Mouse (Mus musculus): ENCODE data around the gene Gpkow. TPM values are rescaled to one million over a fixed set of nuclear protein-coding genes. Genes with fewer than 3 reads are reported as not detected.

Gene Gpkow
- total and polyA plus RNA-seq, 2 experiments from 2014 or later, result 12.0 to 38.8 TPM

DNA sequence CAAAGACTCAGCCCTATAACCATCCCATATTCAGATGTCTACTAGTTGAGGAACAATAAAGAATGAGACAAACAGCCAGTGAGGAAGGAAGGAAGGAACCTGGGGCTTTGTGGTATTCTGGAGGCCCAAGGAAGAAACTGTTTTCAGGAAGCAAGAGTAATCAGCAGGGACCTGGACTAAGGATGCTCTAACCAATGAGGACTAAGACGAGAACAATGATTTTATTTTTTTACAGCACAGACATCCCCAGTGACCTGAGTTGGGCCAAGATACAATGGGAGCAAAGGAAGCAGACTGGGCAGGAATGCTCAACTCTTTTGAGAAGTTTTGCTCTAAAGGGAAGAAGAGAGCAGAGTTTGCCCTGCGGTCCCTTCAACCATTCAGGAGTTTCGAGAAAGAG lies 34.0 kb upstream of the Gpkow start:
- Histone ChIP-seq H3K36me3 (ENCODE audit: insufficient read depth, low read length) (no peaks in the 10 kb centered on the region), H3K27me3 (ENCODE audit: insufficient read depth, low read length) (no peaks in the 10 kb centered on the region), H3K27ac (no peak overlapping the region), H3K4me1 (ENCODE audit: insufficient read depth, low read length) (no peaks in the 10 kb centered on the region), H3K9ac (replicated peaks; ENCODE audit: low read length) (no peak overlapping the region), H3K4me3 (ENCODE audit: low read length) (no peak overlapping the region), H3K9me3 (ENCODE audit: low read length) (no peaks in the 10 kb centered on the region), H3K4me2 (ENCODE audit: low read depth, low read length) (no peak overlapping the region)
- 75% methylated on average over 3 of the region's 3 CpGs for WGBS
- no peak for TF ChIP-seq CTCF (IDR thresholded peaks at IDR 0.05; ENCODE audit: low read depth)
- ATAC-seq (no peak), DNase-seq (ENCODE audit: low spot score) (no peak)

DNA sequence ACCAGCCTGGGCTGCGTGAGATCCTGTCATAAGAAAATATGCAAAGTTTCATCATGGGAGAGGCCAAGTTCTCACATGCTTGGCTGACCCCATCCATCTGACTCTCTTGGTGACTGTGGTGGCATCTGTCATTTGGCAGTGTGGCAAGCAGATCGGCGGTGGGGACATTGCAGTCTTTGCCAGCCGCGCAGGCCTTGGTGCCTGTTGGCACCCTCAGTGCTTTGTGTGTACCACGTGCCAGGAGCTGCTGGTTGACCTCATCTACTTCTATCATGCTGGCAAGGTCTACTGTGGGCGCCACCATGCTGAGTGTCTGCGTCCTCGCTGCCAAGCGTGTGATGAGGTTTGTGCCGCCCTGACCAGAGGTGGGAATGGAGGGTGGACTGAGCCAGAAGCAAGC lies 32.1 kb upstream of the Gpkow start:
- peak overlapping the region; percentile 41; the same call in 1 of the 2 replicates for H3K27ac ChIP-seq
- peak; percentile 64 for DNase-seq (ENCODE audit: low spot score)
- H3K9ac ChIP-seq (replicated peaks; ENCODE audit: low read length), result no peak overlapping the region
- no peaks in the 10 kb centered on the region for H3K36me3 ChIP-seq (ENCODE audit: insufficient read depth, low read length)
- TF ChIP-seq CTCF (IDR thresholded peaks at IDR 0.05; ENCODE audit: low read depth), result no peak
- H3K9me3 ChIP-seq (ENCODE audit: low read length), result no peaks in the 10 kb centered on the region
- no peaks in the 10 kb centered on the region for H3K4me1 ChIP-seq (ENCODE audit: insufficient read depth, low read length)
- no peak overlapping the region for H3K4me2 ChIP-seq (ENCODE audit: low read depth, low read length)
- H3K27me3 ChIP-seq (ENCODE audit: insufficient read depth, low read length), result no peaks in the 10 kb centered on the region
- peak; percentile 83 for ATAC-seq
- WGBS, result 70% methylated on average over 11 of the region's 11 CpGs
- H3K4me3 ChIP-seq (ENCODE audit: low read length), result no peak overlapping the region

DNA sequence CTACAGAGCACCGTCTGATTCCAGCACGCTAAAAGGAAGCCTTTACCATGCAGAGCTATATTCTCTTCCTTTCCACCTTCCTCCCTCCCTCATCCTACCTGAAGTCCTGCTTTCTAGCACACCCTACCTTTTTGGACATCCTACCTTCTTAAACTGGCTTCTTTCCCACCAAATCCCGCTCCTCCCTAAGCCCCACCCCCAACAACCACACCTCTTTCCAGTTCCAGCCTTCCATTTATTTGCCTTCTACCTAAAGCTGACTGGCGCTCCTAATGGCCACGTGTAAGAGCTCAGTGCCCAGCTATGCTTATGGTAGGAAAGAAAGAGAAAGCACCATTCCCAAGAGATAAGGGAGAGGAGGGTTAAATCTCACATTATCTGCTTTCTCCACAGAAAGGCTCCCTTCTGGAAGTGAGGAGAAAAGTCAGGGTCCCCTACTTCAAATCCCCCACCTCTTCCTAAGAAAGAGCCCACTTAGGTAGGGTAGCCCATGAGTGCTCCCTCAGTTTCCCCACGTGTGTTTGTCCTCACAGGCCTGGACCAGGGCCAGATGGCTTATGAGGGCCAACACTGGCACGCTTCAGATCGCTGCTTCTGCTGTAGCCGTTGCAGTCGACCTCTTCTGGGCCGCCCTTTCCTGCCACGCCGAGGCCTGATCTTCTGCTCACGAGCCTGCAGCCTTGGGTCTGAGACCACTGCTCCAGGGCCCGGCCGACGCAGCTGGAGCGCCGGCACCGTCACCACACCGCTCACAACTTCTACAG lies 31.0 kb upstream of the Gpkow start:
- no peak overlapping the region for H3K4me3 ChIP-seq (ENCODE audit: low read length)
- H3K27me3 ChIP-seq (ENCODE audit: insufficient read depth, low read length), result no peaks in the 10 kb centered on the region
- H3K27ac ChIP-seq, result no peak overlapping the region
- H3K4me2 ChIP-seq (ENCODE audit: low read depth, low read length), result no peak overlapping the region
- ATAC-seq (no peak), DNase-seq (ENCODE audit: low spot score) (no peak)
- no peaks in the 10 kb centered on the region for H3K4me1 ChIP-seq (ENCODE audit: insufficient read depth, low read length)
- H3K9ac ChIP-seq (replicated peaks; ENCODE audit: low read length), result no peak overlapping the region
- TF ChIP-seq CTCF (IDR thresholded peaks at IDR 0.05; ENCODE audit: low read depth), result no peak
- 72% methylated on average over 21 of the region's 21 CpGs for WGBS
- no peaks in the 10 kb centered on the region for H3K9me3 ChIP-seq (ENCODE audit: low read length)
- no peaks in the 10 kb centered on the region for H3K36me3 ChIP-seq (ENCODE audit: insufficient read depth, low read length)

DNA sequence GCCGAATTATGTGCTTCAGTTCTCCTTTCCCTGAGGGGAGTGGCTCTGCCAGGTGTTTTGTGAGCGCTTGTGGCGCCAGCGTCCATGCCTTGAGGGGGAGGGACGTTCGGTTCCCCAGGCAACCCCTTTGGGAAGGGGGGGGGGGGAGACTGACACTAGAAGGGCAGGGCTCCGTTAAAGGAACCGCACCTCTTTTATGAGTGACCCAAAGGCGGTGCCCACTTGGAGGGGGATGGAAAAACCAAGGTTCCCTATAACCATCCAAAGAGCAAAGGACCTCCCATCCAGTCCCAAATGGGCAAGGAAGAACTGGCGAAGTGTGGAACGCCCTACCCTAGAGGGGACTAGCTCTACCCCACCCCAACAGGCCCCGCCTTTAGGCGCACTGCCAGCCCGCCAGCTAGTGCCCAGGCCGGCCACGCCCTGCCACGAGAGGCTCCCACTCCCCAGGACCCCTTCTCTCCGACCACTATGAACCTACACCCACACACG lies 26.5 kb upstream of the Gpkow start:
- ATAC-seq (peak; percentile 58), DNase-seq (ENCODE audit: low spot score) (peak; percentile 42)
- no peaks in the 10 kb centered on the region for H3K9me3 ChIP-seq (ENCODE audit: low read length)
- H3K27me3 ChIP-seq (ENCODE audit: insufficient read depth, low read length), result no peaks in the 10 kb centered on the region
- H3K36me3 ChIP-seq (ENCODE audit: insufficient read depth, low read length), result no peaks in the 10 kb centered on the region
- TF ChIP-seq CTCF (IDR thresholded peaks at IDR 0.05; ENCODE audit: low read depth), result no peak
- no peaks in the 10 kb centered on the region for H3K4me1 ChIP-seq (ENCODE audit: insufficient read depth, low read length)
- H3K27ac ChIP-seq, result 0 out of 2 replicates have a peak overlapping the region, but pooled peaks have one; percentile 20
- H3K4me2 ChIP-seq (ENCODE audit: low read depth, low read length), result peak overlapping the region; percentile 50
- H3K4me3 ChIP-seq (ENCODE audit: low read length), result peak overlapping the region; percentile 35
- WGBS, result 23% methylated on average over 13 of the region's 19 CpGs
- H3K9ac ChIP-seq (replicated peaks; ENCODE audit: low read length), result no peak overlapping the region; the same call in 1 of the 2 replicates

DNA sequence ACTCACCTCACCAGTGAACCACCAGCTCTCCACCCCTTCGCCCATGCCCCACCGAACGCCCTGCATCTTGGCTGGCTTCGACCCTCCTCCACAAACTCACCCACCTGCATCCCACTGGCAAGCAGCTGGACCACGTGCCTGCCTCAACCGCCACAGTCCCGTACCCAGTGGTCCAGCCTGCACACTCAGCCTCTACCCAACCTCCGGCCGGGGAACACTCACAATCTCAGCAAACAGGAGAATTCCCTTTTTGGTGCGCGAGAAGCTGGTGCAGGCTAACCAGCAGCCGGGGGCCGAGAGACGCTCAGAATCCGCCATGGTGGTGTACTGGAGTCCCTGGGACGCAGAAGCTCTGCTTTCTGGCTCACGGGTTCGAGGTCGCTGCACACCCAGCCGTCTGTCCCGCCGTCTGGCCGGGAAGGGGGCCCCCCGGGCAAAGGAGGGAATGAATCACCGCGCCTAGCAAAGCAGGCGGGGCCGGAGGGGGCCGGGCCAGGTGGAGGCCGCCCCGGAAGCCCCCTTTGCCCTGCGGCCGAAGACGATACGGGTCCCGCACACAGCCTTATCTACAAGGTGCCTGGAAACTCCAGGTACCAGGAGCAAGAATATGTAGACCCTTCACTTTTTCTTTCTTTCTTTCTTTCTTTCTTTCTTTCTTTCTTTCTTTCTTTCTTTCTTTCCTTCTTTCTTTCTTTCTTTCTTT lies 25.9 kb upstream of the Gpkow start, which contains the start of gene Plp2:
Gene Plp2, minus strand, starts transcription at position 470 of the 703 bp plus-strand sequence.
- DNase-seq (ENCODE audit: low spot score) (no peak), ATAC-seq (peak; percentile 50)
- WGBS, result 31% methylated on average over 36 of the region's 36 CpGs
- no peak for TF ChIP-seq CTCF (IDR thresholded peaks at IDR 0.05; ENCODE audit: low read depth)
- H3K4me1 ChIP-seq (ENCODE audit: insufficient read depth, low read length), result no peaks in the 10 kb centered on the region
- H3K27me3 ChIP-seq (ENCODE audit: insufficient read depth, low read length), result no peaks in the 10 kb centered on the region
- no peaks in the 10 kb centered on the region for H3K36me3 ChIP-seq (ENCODE audit: insufficient read depth, low read length)
- H3K4me2 ChIP-seq (ENCODE audit: low read depth, low read length), result peak within 1 kb of the TSS; percentile 50
- H3K4me3 ChIP-seq (ENCODE audit: low read length), result peak within 1 kb of the TSS; percentile 35
- H3K9ac ChIP-seq (replicated peaks; ENCODE audit: low read length), result no peak within 1 kb of the TSS; the same call in 1 of the 2 replicates
- H3K27ac ChIP-seq, result peak within 1 kb of the TSS; percentile 20; the same call in 1 of the 2 replicates
- H3K9me3 ChIP-seq (ENCODE audit: low read length), result no peaks in the 10 kb centered on the region

DNA sequence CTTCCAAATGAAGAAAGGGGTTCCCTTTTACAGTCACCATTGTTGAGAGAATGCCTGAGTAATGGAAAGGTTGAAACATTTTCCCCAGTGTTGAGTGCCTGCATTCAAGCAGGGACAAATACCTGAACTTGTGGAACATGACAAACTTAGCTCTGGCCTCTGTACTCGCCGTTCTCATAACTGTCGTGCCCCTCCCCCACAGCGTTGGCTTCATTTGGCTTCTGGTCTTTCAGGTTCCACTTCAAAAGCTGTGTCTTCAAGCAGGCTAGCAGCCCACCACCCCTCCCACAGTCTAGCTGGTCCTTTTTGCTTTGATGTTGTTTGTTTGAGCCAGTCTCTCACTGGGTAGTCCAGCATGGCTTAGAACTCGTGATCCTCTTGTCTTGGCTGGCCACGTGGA lies 24.2 kb upstream of the Gpkow start:
- no peak for TF ChIP-seq CTCF (IDR thresholded peaks at IDR 0.05; ENCODE audit: low read depth)
- no peak overlapping the region for H3K27ac ChIP-seq
- no peak for ATAC-seq

More for the DNA sequence above, 24.2 kb upstream of the Gpkow start:
- Histone ChIP-seq H3K9me3 (ENCODE audit: low read length) (no peaks in the 10 kb centered on the region), H3K36me3 (ENCODE audit: insufficient read depth, low read length) (no peaks in the 10 kb centered on the region), H3K4me1 (ENCODE audit: insufficient read depth, low read length) (no peaks in the 10 kb centered on the region), H3K4me2 (ENCODE audit: low read depth, low read length) (no peak overlapping the region), H3K4me3 (ENCODE audit: low read length) (no peak overlapping the region), H3K27me3 (ENCODE audit: insufficient read depth, low read length) (no peaks in the 10 kb centered on the region), H3K9ac (replicated peaks; ENCODE audit: low read length) (no peak overlapping the region)
- no peak for DNase-seq (ENCODE audit: low spot score)
- 59% methylated on average over 6 of the region's 6 CpGs for WGBS

Data from hindbrain, postnatal 0 days (tissue).